Mouse (Mus musculus) erythroblast, embryonic 14.5 days (primary cell): ENCODE measurements around the gene Nwd2.

Source experiments
- GATA1 ChIP-seq: IDR thresholded peaks from 2 replicates; pipeline ENCODE4 v1.6.1; 2012; ENCODE audit warnings: low read length, inconsistent platforms, mixed read lengths
- TAL1 ChIP-seq: IDR thresholded peaks from 3 replicates; pipeline ENCODE4 v1.6.1; 2012; ENCODE audit warnings: low read length, inconsistent platforms, mixed read lengths

- no peak for TF ChIP-seq GATA1
- TF ChIP-seq TAL1: no peak
Measured at GRCm38 (mm10) chr5:63823362-63824332, 174.7 kb downstream of the Nwd2 start.
